Mouse (Mus musculus): ENCODE results near the gene Vim. TPM values are rescaled to one million over a fixed set of nuclear protein-coding genes. Genes with fewer than 3 reads are reported as not detected.
"Not testable (repeated sequence)": the region's sequence is repeated elsewhere in the genome, so short reads cannot be mapped to it uniquely, and the experiment has no call there.

Gene Vim
- total and polyA plus RNA-seq, 3 experiments, result 137 to 661 (median 269) TPM

DNA sequence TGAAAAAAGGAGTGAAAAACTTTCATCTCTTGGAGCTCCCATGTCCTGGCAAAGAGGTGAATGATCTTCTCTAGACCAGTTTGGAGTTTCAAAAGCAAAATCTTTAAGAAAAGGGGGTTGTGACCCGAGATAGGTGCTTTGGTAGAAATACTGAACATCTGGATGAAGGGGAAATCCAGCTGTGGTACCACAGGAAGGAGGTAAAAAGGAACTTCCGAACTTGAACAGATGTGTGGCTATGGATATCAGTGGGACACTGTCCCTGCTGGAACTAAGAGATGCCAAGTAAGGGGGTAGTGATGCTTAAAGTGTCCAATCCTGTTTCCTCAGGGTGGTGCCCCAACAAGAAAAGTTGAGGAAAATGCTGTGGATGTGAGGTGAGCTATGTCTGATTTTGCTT lies 3.6 kb upstream of the Vim start:
- DNase-seq, result no peak

DNA sequence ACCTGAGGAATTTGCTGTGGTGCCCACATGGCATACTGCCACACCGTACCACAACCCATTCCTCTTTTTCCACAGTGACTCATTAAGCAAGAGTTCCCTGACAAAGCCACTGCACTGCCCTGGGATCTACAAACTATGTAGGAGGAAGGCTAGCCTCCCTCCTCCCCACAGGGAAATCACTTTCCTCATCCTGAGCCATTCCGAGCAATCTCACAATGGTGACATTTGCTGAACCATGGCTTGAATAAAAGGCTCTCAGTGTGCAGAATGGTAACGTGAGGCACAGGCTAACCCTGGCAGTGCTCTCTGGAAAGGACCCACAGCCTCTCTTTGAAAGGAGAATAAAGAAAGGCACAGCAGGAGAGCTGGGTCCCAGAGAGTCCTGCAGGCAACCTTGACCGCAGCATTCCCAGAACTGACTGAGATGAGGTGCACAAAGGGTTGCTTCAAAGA lies 1.6 kb upstream of the Vim start:
- DNase-seq, result no peak

DNA sequence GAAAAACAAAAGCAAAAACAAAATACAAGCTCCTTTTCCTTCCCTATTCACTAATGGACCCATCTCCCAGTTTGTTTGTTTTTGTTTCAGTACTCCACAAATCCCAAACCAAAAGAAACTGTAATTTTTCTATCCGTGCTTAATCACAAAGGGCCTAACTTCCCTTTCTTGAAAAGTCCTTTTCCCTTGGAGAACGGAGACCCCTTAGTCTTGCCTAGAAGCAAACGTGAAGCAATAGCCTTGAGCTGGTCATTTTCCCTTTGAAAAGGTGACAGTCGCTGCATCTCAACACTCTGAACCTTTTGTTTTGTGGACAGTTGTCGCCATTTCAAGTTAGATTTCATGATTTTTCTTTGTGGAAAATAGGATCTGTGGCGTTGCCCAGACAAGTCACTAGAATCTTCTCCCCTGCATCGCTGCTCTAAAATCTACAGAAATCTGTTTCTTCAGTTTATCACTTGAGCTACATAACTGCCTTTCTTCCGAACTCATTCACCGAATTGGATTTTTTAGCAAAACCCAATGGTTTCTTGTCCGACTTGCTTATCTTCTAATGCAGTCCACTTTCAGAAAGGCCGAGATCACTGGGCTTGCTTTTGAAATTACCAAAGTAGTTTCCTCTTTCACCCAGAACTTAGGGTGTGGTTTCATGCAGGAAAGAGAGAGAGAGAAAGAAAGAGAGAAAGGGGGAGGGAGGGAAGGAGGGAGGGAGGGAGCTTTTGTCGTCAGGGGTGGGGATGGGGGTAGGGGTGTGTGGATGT lies 900 bp upstream of the Vim start:
- DNase-seq, result no peak

DNA sequence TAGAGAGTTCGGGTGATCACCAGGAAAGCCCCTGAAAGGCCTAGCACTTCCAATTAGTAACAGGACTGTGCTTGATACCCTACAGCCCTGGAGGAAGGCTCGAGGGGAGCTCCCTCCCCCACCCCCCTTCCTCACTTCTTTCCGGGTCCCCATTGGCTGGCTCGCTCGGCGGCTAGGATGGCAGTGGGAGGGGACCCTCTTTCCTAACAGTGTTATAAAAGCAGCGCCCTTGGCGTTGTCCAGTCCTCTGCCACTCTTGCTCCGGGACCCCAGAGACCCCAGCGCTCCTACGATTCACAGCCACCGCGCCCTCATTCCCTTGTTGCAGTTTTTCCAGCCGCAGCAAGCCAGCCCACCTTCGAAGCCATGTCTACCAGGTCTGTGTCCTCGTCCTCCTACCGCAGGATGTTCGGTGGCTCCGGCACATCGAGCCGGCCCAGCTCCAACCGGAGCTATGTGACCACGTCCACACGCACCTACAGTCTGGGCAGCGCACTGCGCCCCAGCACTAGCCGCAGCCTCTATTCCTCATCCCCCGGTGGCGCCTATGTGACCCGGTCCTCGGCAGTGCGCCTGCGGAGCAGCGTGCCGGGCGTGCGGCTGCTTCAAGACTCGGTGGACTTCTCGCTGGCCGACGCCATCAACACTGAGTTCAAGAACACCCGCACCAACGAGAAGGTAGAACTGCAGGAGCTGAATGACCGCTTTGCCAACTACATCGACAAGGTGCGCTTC lies 506 bp downstream of the Vim start:
- DNase-seq, result peak; percentile 77

DNA sequence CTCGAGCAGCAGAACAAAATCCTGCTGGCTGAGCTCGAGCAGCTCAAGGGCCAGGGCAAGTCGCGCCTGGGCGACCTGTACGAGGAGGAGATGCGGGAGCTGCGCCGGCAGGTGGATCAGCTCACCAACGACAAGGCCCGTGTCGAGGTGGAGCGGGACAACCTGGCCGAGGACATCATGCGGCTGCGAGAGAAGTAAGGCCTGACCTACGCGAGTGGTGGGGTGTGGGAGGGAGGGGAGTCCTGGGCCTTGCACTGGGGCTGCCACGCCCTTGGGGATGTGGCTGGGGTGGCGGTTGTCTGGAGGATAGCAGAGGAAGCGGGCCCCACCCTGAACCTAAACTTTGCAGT lies 1.0 kb downstream of the Vim start:
- DNase-seq, result peak; percentile 33

DNA sequence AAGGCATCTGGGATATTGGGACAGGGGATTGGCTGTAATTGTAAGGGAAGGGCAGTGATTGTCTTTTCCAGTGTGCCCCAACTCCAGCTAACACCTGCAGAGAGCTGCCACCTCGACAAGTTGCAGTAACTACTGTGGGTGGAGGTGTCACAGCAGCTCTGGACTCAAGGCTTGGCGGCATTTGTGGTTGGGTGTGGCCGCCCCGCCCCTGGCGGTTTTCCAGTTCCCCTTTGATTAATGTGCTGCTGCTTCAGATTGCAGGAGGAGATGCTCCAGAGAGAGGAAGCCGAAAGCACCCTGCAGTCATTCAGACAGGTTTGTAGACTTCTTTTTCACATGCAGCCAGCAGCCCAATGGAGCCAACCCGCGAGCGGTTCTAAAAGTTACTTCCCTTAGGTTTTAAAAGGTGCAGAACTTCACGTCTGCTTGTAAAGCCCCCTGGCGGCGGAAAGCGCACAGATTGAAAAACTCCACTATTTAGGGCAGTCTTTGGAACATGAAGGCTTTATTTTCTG lies 1.6 kb downstream of the Vim start:
- peak; percentile 80 for DNase-seq

DNA sequence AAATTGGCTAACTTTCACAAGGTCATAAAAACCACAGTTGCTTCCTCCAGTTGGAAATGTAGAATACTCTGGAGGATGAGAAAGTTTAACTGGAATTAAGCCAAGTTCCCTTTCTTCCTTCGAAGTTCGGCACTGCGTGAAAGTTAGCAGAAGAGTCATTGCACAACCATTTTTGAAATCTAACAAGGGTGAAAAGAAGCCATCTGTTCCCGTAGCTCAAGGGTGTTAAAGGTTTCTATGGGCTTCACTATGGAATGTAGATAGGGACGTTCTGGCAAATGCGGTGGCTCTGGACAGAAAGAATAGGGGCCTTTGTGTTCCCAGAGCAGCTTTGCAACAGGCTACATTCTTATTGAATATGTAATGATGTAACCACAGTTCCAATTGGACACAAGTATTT lies 2.2 kb downstream of the Vim start:
- DNase-seq, result no peak

DNA sequence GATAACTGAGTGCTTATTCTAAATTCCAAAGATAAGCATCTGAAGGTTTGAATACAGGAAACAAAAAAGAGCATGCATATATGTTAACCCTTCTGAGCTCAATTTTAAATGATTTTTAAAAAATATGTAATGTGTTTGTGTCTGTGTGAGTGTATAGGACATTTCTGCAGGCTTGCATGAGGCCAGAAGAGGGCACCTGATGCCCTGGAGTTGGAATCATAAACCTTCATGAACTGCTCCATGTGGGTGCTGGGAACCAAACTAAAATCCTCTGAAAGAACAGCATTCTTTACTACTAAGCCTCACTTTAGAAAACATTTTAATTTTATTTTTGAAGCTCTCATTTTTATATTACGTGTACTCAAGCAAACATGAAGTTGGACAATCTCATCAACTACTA lies 3.7 kb downstream of the Vim start:
- no peak for DNase-seq

DNA sequence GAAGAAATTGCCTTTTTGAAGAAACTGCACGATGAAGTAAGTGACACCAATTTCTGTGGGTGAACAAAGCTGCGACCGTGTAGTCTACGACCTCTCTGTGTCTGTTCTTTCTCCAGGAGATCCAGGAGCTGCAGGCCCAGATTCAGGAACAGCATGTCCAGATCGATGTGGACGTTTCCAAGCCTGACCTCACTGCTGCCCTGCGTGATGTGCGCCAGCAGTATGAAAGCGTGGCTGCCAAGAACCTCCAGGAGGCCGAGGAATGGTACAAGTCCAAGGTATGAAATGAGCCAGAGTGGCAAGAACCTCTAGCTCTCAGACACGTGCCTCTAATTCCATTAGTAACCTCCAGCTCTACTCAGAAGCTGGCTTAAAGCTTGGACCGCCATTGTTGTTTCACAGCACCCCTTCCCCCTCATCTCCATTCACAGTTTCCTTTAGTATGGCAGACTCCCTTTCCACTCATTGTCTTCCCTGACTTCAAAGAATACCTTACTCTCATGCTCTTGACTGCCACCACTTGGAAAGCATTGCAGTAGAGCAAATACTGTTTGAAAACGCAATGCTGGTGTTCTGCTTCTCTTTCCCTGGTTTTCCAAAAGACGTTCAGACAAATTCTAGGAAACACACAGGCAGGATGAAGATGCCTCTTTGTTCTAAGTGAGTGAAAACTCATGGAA lies 4.9 kb downstream of the Vim start:
- DNase-seq, result peak; percentile 21

DNA sequence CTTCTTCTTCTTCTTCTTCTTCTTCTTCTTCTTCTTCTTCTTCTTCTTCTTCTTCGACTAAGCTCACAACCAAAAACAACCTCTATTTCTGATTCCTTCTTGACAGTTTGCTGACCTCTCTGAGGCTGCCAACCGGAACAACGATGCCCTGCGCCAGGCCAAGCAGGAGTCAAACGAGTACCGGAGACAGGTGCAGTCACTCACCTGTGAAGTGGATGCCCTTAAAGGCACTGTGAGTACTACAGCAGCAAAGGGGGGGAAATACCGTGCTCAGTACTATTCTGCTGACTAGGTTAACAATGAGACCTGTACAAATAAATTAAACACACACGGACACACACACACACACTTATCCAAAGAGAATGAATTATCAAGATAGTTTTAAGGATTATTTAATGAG lies 5.6 kb downstream of the Vim start:
- no peak for DNase-seq

DNA sequence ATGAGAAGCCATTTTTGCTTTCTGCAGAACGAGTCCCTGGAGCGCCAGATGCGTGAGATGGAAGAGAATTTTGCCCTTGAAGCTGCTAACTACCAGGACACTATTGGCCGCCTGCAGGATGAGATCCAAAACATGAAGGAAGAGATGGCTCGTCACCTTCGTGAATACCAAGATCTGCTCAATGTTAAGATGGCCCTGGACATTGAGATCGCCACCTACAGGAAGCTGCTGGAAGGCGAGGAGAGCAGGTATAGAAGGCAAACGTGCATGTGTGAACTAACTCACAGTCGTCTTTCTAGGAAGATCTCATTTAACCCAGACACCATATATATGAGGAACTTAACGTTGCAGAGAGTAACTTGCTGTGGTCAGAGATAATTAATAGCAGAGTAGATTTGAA lies 6.3 kb downstream of the Vim start:
- DNase-seq, result no peak

DNA sequence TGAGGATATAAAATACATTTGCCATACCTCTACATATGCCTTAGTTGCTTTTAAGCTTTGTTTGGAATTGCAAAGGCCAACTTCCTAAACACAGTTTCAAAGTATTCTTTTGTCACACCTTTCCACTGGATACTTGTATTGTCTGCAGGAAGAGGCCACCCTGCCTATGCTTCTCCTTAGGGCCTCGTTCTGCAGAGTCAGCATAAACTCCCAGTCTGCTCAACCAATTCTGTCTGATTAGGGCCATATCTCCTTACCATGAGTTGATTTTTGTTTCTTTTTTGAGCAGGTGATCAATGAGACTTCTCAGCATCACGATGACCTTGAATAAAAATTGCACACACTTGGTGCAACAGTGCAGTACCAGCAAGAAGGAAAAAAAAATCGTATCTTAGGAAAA lies 8.5 kb downstream of the Vim start:
- DNase-seq, result no peak

DNA sequence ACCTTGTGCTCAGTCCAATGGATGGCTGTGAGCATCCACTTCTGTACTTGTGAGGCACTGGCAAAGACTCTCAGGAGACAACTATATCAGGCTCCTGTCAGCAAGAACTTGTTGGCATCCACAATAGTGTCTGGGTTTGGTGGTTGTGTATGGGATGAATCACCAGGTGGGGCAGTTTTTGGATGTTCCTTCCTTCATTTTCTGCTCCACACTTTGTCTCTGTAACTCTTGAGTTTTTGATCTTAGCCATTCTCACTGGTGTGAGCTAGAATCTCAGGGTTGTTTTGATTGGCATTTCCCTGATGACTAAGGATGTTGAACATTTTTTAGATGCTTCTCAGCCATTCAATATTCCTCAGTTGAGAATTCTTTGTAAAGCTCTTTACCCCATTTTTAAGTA lies 10.0 kb downstream of the Vim start:
- not testable (repeated sequence) for DNase-seq

DNA sequence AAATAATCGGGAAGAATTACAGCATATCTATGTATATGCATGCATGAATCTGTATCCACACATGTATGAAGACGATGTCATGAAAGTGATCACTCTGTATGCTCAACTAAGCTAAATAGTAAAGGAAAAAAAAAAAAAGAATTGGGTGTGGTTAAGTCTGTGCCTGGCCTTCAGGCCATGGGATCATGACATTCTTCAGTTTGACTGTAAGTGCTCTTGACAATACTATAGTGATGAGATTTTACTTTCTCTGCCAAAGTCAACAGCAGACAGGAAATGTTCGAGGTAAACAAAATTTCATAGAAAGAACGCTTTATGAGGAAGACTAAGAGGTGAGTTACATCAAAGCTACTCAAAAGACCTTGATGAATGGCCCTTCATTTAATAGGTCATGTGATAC lies 19.6 kb downstream of the Vim start:
- no peak for DNase-seq

DNA sequence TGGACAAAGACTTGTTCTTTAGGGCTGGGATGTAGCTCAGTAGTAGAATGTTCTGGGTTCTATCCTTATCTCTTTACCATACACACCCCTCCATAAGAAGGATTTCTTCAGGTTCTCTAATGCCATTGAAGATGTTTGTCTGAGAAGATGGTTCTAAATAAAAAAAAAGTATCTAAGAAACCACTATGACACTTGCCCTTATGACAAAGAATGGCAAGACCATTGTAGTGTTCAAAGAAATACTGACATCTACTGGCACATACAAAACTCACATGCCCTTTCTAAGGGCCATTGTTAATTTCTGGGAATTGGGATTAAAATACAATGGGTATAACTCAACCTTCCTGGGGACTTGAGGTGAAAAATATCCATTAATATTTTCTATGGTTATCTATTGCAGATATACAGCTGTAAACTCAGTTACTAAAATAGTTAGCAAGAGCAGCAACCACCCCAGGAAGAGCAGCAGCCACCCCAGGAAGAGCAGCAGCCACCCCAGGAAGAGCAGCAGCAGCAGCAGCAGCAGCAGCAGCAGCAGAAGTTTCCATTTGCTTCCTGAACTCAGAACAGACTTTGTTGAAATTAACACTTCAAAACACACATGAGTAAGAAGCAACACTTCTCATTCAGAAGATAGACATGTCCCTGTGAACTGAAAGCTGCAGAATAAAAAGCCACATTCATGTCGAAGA lies 23.4 kb downstream of the Vim start:
- no peak for DNase-seq

DNA sequence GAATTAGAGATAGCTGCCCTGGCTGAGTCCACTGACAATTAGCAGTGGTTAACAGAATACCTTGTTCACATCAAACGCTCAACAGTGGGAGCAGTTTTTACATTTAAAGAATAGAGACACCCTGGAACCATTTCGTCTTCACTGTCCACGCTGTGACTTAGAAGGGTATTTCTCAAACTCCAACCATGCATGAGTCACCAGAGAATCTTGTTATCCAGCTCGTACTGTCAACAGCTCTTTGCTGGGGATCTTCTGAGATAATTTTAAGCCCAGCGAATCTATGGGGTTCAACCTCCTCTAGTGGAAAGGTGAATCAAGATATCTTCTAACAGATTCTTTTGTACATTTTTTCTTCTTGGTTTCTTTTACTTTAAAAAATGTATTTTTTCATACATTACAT lies 24.4 kb downstream of the Vim start:
- peak; percentile 5 for DNase-seq

DNA sequence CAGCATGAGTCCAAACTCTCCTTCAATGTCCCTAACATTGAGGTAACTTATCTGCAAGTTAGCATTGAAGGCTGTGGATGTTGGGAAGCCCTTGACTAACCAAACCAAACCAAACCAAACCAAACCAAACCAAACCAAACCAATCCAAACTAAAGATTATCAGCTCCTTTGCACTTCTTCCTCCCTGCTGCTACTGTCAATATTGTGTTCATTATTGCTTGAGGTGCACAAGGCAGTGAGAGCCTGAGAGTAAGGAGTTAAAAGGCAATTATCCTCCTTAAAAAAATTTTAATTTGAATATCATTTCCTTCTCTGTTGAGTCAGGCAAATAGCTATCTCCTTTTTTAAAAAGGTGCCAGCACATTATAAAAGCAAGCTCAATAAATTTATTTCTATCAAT lies 29.4 kb downstream of the Vim start:
- no peak for DNase-seq

DNA sequence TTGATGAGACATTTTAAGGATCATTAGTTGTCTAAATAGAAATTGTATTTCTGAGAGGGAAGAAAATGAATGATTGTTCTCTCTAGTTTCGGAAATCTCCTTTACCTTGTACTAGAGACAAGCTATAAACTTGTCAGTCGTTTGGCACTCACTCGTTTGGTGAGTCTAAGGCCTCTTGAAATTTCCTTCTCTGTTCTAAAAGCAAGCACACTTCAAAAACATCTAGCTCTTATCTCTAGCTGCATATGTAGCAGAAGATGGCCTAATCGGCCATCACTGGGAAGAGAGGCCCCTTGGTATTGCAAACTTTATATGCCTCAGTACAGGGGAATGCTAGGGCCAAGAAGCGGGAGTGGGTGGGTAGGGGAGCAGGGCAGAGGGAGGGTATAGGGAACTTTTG lies 29.9 kb downstream of the Vim start:
- not testable (repeated sequence) for DNase-seq

DNA sequence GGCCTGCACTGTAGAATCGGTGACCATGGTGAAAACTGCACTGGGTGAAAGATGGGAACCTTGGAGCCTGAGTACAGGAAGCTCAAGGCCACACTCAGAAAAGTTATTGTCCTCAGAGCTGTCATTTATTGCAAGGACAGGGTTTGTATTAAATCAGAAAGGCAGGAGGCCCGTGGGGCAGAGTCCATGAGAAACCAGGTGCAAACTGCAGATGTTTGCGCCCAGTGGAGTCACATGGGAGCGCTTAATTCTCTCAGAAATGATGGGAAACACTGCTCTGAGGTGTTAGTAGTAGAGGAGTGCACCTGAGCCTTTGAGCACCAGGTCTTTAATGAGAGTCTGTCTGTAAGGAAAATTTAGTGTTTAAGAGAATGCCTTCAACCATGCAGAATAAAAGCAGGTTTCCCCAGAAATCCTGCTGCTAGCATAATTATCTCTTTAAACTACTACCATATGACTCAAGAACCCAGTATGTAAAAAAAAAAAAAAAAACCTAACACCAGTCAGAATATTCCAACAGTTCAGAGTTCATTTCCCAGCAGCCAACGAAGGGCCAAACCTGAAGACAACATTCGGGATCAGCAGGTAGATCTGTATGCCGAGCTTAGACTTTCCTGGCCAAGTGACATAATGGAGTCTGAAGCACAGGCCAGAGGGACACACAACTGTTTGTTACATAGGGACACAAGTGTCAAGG lies 56.6 kb downstream of the Vim start:
- DNase-seq, result peak; percentile 26
